Mouse (Mus musculus): ENCODE data around the gene Camk1g.

DNA sequence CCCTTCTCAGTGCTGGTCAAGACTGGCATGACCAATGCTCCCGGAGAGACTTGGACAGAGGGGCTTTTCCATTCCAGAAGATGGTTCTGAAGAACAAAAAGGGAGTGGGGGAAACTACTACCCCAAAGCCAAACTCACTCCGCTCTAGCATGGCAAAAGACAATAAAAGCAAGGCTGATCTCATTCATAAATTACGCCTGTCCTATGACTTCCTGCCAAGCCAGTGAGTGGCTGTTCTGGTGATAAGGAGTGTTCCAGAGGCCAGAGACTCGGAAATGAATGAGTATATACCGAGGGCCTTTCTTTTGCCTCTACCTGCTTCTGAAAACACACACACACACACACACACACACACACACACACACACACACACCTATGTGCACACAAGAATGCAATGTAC lies 48.6 kb upstream of the Camk1g start:
- TF ChIP-seq CTCF (conservative IDR thresholded peaks at IDR 0.05 in 1 of 2, IDR thresholded peaks at IDR 0.05 in 1 of 2; ENCODE audit: low read depth in 2 of 2, low read length in 2 of 2) (no peak), JUND (conservative IDR thresholded peaks at IDR 0.05; ENCODE audit: low read depth, low read length) (no peak), USF1 (IDR thresholded peaks at IDR 0.05; ENCODE audit: low read depth, low read length) (no peak), ZNF384 (IDR thresholded peaks at IDR 0.05; ENCODE audit: low read depth, low read length) (no peak), EP300 (IDR thresholded peaks at IDR 0.05; ENCODE audit: low read length) (no peak), MAX (IDR thresholded peaks at IDR 0.05; ENCODE audit: low read length) (no peak), GABPA (IDR thresholded peaks at IDR 0.05; ENCODE audit: insufficient replicate concordance, low read depth, low read length) (no peak), CHD1 (IDR thresholded peaks at IDR 0.05; ENCODE audit: low read depth, low read length) (no peak), NRF1 (IDR thresholded peaks at IDR 0.05; ENCODE audit: low read depth, low read length) (no peak), ZKSCAN1 (IDR thresholded peaks at IDR 0.05; ENCODE audit: borderline replicate concordance, low read depth, low read length) (no peak)
